Mouse (Mus musculus) naive thymus-derived CD4-positive, alpha-beta T cell, adult 2 months (primary cell): Measurements from ENCODE around the gene Hectd4.

Experiments used
- DNase-seq: peaks from one replicate; pipeline ENCODE4 v3.0.0-alpha.2; 2011; ENCODE audit warnings: low read depth

Gene Hectd4

GRCm38 (mm10) chr5:121397187-121398145, 177.4 kb downstream of the Hectd4 start, which contains the start of gene Naa25:
Gene Naa25, plus strand, starts transcription at chr5:121397936.
- DNase-seq: peak; percentile 98

- DNase-seq: no peak
Measured at GRCm38 (mm10) chr5:121398146-121398964, 178.3 kb downstream of the Hectd4 start.

GRCm38 (mm10) chr5:121398965-121399462, 179.0 kb downstream of the Hectd4 start:
- DNase-seq: no peak

GRCm38 (mm10) chr5:121399540-121399939, 179.5 kb downstream of the Hectd4 start:
- no peak for DNase-seq

GRCm38 (mm10) chr5:121400064-121400463, 180.0 kb downstream of the Hectd4 start:
- DNase-seq: no peak

- DNase-seq: no peak
Measured at GRCm38 (mm10) chr5:121400849-121401248, 180.8 kb downstream of the Hectd4 start.

- no peak for DNase-seq
Measured at GRCm38 (mm10) chr5:121407856-121408255, 187.8 kb downstream of the Hectd4 start.

GRCm38 (mm10) chr5:121410975-121411374, 191.0 kb downstream of the Hectd4 start:
- no peak for DNase-seq
